Mouse (Mus musculus): ENCODE results near the gene 4921539E11Rik. TPM values are rescaled to one million over a fixed set of nuclear protein-coding genes. Genes with fewer than 3 reads are reported as not detected.

The 4921539E11Rik gene
- total and polyA plus RNA-seq, 3 experiments: not detected

GRCm38 (mm10) chr4:103273021-103273420 is 17.6 kb downstream of the 4921539E11Rik start:
- Histone ChIP-seq H3K36me3 (ENCODE audit: control insufficient read depth, insufficient read depth, low read length) (no peaks in the 10 kb centered on the region), H3K27ac (no peak overlapping the region), H3K9ac (ENCODE audit: low read depth, low read length) (no peak overlapping the region), H3K4me1 (ENCODE audit: control insufficient read depth, insufficient read depth, low read length) (no peaks in the 10 kb centered on the region), H3K27me3 (ENCODE audit: control insufficient read depth, insufficient read depth, low read length) (no peaks in the 10 kb centered on the region), H3K79me2 (replicated peaks; ENCODE audit: control insufficient read depth, insufficient read depth, low read length) (no peaks in the 10 kb centered on the region), H3K4me3 (no peak overlapping the region)
- no peak for DNase-seq
- TF ChIP-seq EP300 (IDR thresholded peaks at IDR 0.05; ENCODE audit: insufficient read depth, low read depth, low read length) (no peak), POLR2A (IDR thresholded peaks at IDR 0.05; ENCODE audit: insufficient read depth, low read depth, low read length) (no peak), CTCF (IDR thresholded peaks at IDR 0.05) (no peak)
- WGBS: 64% methylated on average over 7 of the region's 8 CpGs
- intact Hi-C loops (cut with DNase I): no loop called here

- H3K27ac ChIP-seq: no peak overlapping the region
- no peaks in the 10 kb centered on the region for H3K79me2 ChIP-seq (replicated peaks; ENCODE audit: control insufficient read depth, insufficient read depth, low read length)
- no peaks in the 10 kb centered on the region for H3K4me1 ChIP-seq (ENCODE audit: control insufficient read depth, insufficient read depth, low read length)
- intact Hi-C loops (cut with DNase I): no loop called here
- no peaks in the 10 kb centered on the region for H3K36me3 ChIP-seq (ENCODE audit: control insufficient read depth, insufficient read depth, low read length)
- H3K9ac ChIP-seq (ENCODE audit: low read depth, low read length): no peak overlapping the region
- peak; percentile 39 for TF ChIP-seq CTCF (IDR thresholded peaks at IDR 0.05)
- TF ChIP-seq EP300 (IDR thresholded peaks at IDR 0.05; ENCODE audit: insufficient read depth, low read depth, low read length): no peak
- TF ChIP-seq POLR2A (IDR thresholded peaks at IDR 0.05; ENCODE audit: insufficient read depth, low read depth, low read length): no peak
- H3K27me3 ChIP-seq (ENCODE audit: control insufficient read depth, insufficient read depth, low read length): no peaks in the 10 kb centered on the region
- whole genome bisulfite sequencing: 88% methylated on average over 4 of the region's 4 CpGs
- H3K4me3 ChIP-seq: no peak overlapping the region
- no peak for DNase-seq
Measured at GRCm38 (mm10) chr4:103269336-103269735, 21.3 kb downstream of the 4921539E11Rik start.

GRCm38 (mm10) chr4:103265166-103265565 is 25.5 kb downstream of the 4921539E11Rik start:
- Histone ChIP-seq H3K9ac (ENCODE audit: low read depth, low read length) (no peak overlapping the region), H3K27ac (no peak overlapping the region), H3K27me3 (ENCODE audit: control insufficient read depth, insufficient read depth, low read length) (no peaks in the 10 kb centered on the region), H3K4me1 (ENCODE audit: control insufficient read depth, insufficient read depth, low read length) (no peaks in the 10 kb centered on the region), H3K4me3 (no peak overlapping the region), H3K36me3 (ENCODE audit: control insufficient read depth, insufficient read depth, low read length) (no peaks in the 10 kb centered on the region), H3K79me2 (replicated peaks; ENCODE audit: control insufficient read depth, insufficient read depth, low read length) (no peaks in the 10 kb centered on the region)
- no peak for DNase-seq
- intact Hi-C loops (cut with DNase I): no loop called here
- TF ChIP-seq EP300 (IDR thresholded peaks at IDR 0.05; ENCODE audit: insufficient read depth, low read depth, low read length): no peak
- TF ChIP-seq POLR2A (IDR thresholded peaks at IDR 0.05; ENCODE audit: insufficient read depth, low read depth, low read length): no peak
- TF ChIP-seq CTCF (IDR thresholded peaks at IDR 0.05): no peak
- 51% methylated on average over 2 of the region's 2 CpGs for WGBS

GRCm38 (mm10) chr4:103263812-103264396 is 26.8 kb downstream of the 4921539E11Rik start:
- TF ChIP-seq CTCF (IDR thresholded peaks at IDR 0.05): no peak
- no peak overlapping the region for H3K27ac ChIP-seq
- no peak overlapping the region for H3K9ac ChIP-seq (ENCODE audit: low read depth, low read length)
- H3K4me3 ChIP-seq: no peak overlapping the region
- intact Hi-C loops (cut with DNase I): no loop called here
- H3K79me2 ChIP-seq (replicated peaks; ENCODE audit: control insufficient read depth, insufficient read depth, low read length): no peaks in the 10 kb centered on the region
- no peaks in the 10 kb centered on the region for H3K36me3 ChIP-seq (ENCODE audit: control insufficient read depth, insufficient read depth, low read length)
- H3K27me3 ChIP-seq (ENCODE audit: control insufficient read depth, insufficient read depth, low read length): no peaks in the 10 kb centered on the region
- no peak for DNase-seq
- 37% methylated on average over 8 of the region's 8 CpGs for WGBS
- H3K4me1 ChIP-seq (ENCODE audit: control insufficient read depth, insufficient read depth, low read length): no peaks in the 10 kb centered on the region

- Histone ChIP-seq H3K36me3 (ENCODE audit: control insufficient read depth, insufficient read depth, low read length) (no peaks in the 10 kb centered on the region), H3K27me3 (ENCODE audit: control insufficient read depth, insufficient read depth, low read length) (no peaks in the 10 kb centered on the region), H3K79me2 (replicated peaks; ENCODE audit: control insufficient read depth, insufficient read depth, low read length) (no peaks in the 10 kb centered on the region), H3K9ac (ENCODE audit: low read depth, low read length) (no peak overlapping the region), H3K4me3 (no peak overlapping the region), H3K4me1 (ENCODE audit: control insufficient read depth, insufficient read depth, low read length) (no peaks in the 10 kb centered on the region), H3K27ac (no peak overlapping the region)
- no peak for DNase-seq
- TF ChIP-seq EP300 (IDR thresholded peaks at IDR 0.05; ENCODE audit: insufficient read depth, low read depth, low read length): no peak
- TF ChIP-seq POLR2A (IDR thresholded peaks at IDR 0.05; ENCODE audit: insufficient read depth, low read depth, low read length): no peak
- TF ChIP-seq CTCF (IDR thresholded peaks at IDR 0.05): no peak
- WGBS: 54% methylated on average over 5 of the region's 5 CpGs
- intact Hi-C loops (cut with DNase I): no loop called here
Measured at GRCm38 (mm10) chr4:103263378-103263777, 27.3 kb downstream of the 4921539E11Rik start.

GRCm38 (mm10) chr4:103258817-103259216 is 31.8 kb downstream of the 4921539E11Rik start:
- peak; percentile 9; the same call in 1 of the 2 replicates for TF ChIP-seq CTCF (IDR thresholded peaks at IDR 0.05)
- no peak for TF ChIP-seq POLR2A (IDR thresholded peaks at IDR 0.05; ENCODE audit: insufficient read depth, low read depth, low read length)

More at GRCm38 (mm10) chr4:103258817-103259216, 31.8 kb downstream of the 4921539E11Rik start:
- intact Hi-C loops (cut with DNase I): no loop called here
- WGBS: 75% methylated on average over 3 of the region's 3 CpGs
- Histone ChIP-seq H3K4me3 (no peak overlapping the region), H3K9ac (ENCODE audit: low read depth, low read length) (no peak overlapping the region), H3K36me3 (ENCODE audit: control insufficient read depth, insufficient read depth, low read length) (no peaks in the 10 kb centered on the region), H3K27me3 (ENCODE audit: control insufficient read depth, insufficient read depth, low read length) (no peaks in the 10 kb centered on the region), H3K79me2 (replicated peaks; ENCODE audit: control insufficient read depth, insufficient read depth, low read length) (no peaks in the 10 kb centered on the region), H3K4me1 (ENCODE audit: control insufficient read depth, insufficient read depth, low read length) (no peaks in the 10 kb centered on the region), H3K27ac (no peak overlapping the region)
- DNase-seq: no peak
